Mouse (Mus musculus) ovary, adult 2 months (tissue): ENCODE results near the gene Gm9495. TPM values are rescaled to one million over a fixed set of nuclear protein-coding genes. Genes with fewer than 3 reads are reported as not detected.

Source experiments
- polyA plus RNA-seq: library from polyadenylated mRNA; depleted of rRNA; stranded (reverse); fragments of >200 nt; gene quantifications from 2 replicates; pipeline ENCODE4 v1.2.3, GENCODE M21; 2012; rRNA removed

Gm9495 gene
- polyA plus RNA-seq: not detected in 2 replicates

GRCm38 (mm10) chr8:69453465-69453864, at the start of gene Gm9495:
Gene Gm9495, minus strand, starts transcription at chr8:69453565.

Other genes starting within 250 kb of the Gm9495 start
- gene Zfp930, start 244.5 kb downstream of the Gm9495 start, polyA plus RNA-seq: 1.2 and 1.3 TPM in 2 replicates
- 0.26 and 0.27 TPM in 2 replicates for gene D130040H23Rik, start 182.5 kb downstream of the Gm9495 start, polyA plus RNA-seq
- gene Gm7697, start 69.4 kb upstream of the Gm9495 start, polyA plus RNA-seq: not detected in 2 replicates
- gene Zfp868, start 172.0 kb upstream of the Gm9495 start, polyA plus RNA-seq: 4.2 and 5.2 TPM in 2 replicates
- 1.2 TPM in 2 replicates for gene Zfp964, start 200.9 kb upstream of the Gm9495 start, polyA plus RNA-seq